Mouse (Mus musculus) stomach, embryonic 14.5 days (tissue): ENCODE measurements around the gene Dner. TPM values are rescaled to one million over a fixed set of nuclear protein-coding genes. Genes with fewer than 3 reads are reported as not detected.

ENCODE experiments used
- ATAC-seq: fragments of 200-750 bp; cut with Nextera tagmentation; 2 replicates; pipeline ENCODE4 v1.8.0; 2017; ENCODE audit warnings: low read depth, moderate TSS enrichment; ENCODE audit not compliant: insufficient number of reproducible peaks, insufficient read depth, low FRiP score
- H3K27ac ChIP-seq: fragments of 300-500 bp; sonication (generic); 2 replicates; pipeline ENCODE4 v1.5.1; 2014; ENCODE audit warnings: mild to moderate bottlenecking, low read length, moderate library complexity, mixed read lengths
- H3K27me3 ChIP-seq: fragments of 300-500 bp; sonication (generic); 2 replicates; pipeline ENCODE4 v1.6.1; 2014; ENCODE audit warnings: low read length, control low read depth, mixed read lengths; ENCODE audit not compliant: control insufficient read depth, insufficient read depth
- H3K36me3 ChIP-seq: fragments of 300-500 bp; sonication (generic); 2 replicates; pipeline ENCODE4 v1.6.1; 2014; ENCODE audit warnings: mild to moderate bottlenecking, control low read depth, low read length, moderate library complexity, mixed read lengths; ENCODE audit not compliant: control insufficient read depth, insufficient read depth
- H3K4me1 ChIP-seq: fragments of 300-500 bp; sonication (generic); 2 replicates; pipeline ENCODE4 v1.6.1; 2014; ENCODE audit warnings: low read length, control low read depth, mixed read lengths; ENCODE audit not compliant: control insufficient read depth, insufficient read depth
- H3K4me2 ChIP-seq: fragments of 300-500 bp; sonication (generic); replicated peaks from 2 replicates; pipeline ENCODE4 v1.6.1; 2014; ENCODE audit warnings: low read depth, low read length, control low read depth
- H3K4me3 ChIP-seq: fragments of 300-500 bp; sonication (generic); 2 replicates; pipeline ENCODE4 v1.5.1; 2014; ENCODE audit warnings: low read depth, low read length, control low read depth
- H3K9ac ChIP-seq: fragments of 300-500 bp; sonication (generic); replicated peaks from 2 replicates; pipeline ENCODE4 v1.6.1; 2014; ENCODE audit warnings: low read depth, mild to moderate bottlenecking, control low read depth, low read length, moderate library complexity, mixed read lengths
- H3K9me3 ChIP-seq: fragments of 300-500 bp; sonication (generic); 2 replicates; pipeline ENCODE4 v1.6.1; 2016; ENCODE audit warnings: low read depth, low read length, control low read depth; ENCODE audit not compliant: control insufficient read depth
- WGBS: fragments of 180-500 bp; shearing (Covaris S2); extraction: QIAGEN DNeasy Blood & Tissue Kit; methylation state at CpG from one replicate; pipeline ENCODE4 v1.1.7; 2014; 5-methylcytosine and 5-hydroxymethylcytosine counted together
- polyA plus RNA-seq: library from polyadenylated mRNA; unstranded; fragments of >200 nt; fragmentation: Nextera tagmentation; extraction: Ambion mirVana; gene quantifications from 2 replicates; pipeline ENCODE4 v1.2.1, GENCODE M21; 2014

Dner gene
- polyA plus RNA-seq, 1 experiment from 2014 or later: 3.6 TPM

- H3K9me3 ChIP-seq: no peaks in the 10 kb centered on the region
- WGBS: 81% methylated on average over 3 of the region's 3 CpGs
- H3K36me3 ChIP-seq: no peaks in the 10 kb centered on the region
- H3K27me3 ChIP-seq: no peaks in the 10 kb centered on the region
- H3K4me3 ChIP-seq: no peak overlapping the region
- H3K9ac ChIP-seq: no peak overlapping the region
- H3K4me2 ChIP-seq: no peak overlapping the region
- no peak for ATAC-seq
- H3K27ac ChIP-seq: no peak overlapping the region
- no peaks in the 10 kb centered on the region for H3K4me1 ChIP-seq
These were observed 254.6 kb downstream of the Dner start for GRCm38 (mm10) chr1:84441419-84441818.

GRCm38 (mm10) chr1:84437565-84437964, 258.5 kb downstream of the Dner start:
- ATAC-seq: no peak
- Histone ChIP-seq H3K4me3 (no peak overlapping the region), H3K27me3 (no peaks in the 10 kb centered on the region), H3K4me2 (no peak overlapping the region), H3K9me3 (no peaks in the 10 kb centered on the region), H3K36me3 (no peaks in the 10 kb centered on the region), H3K9ac (no peak overlapping the region), H3K4me1 (no peaks in the 10 kb centered on the region), H3K27ac (no peak overlapping the region)

GRCm38 (mm10) chr1:84436281-84436680, 259.7 kb downstream of the Dner start:
- H3K27me3 ChIP-seq: no peaks in the 10 kb centered on the region
- no peak for ATAC-seq
- 72% methylated on average over 1 of the region's 1 CpGs for whole genome bisulfite sequencing
- no peak overlapping the region for H3K27ac ChIP-seq
- H3K36me3 ChIP-seq: no peaks in the 10 kb centered on the region
- no peak overlapping the region for H3K4me3 ChIP-seq
- H3K9ac ChIP-seq: no peak overlapping the region
- H3K4me2 ChIP-seq: no peak overlapping the region
- no peaks in the 10 kb centered on the region for H3K4me1 ChIP-seq
- no peaks in the 10 kb centered on the region for H3K9me3 ChIP-seq

DNA sequence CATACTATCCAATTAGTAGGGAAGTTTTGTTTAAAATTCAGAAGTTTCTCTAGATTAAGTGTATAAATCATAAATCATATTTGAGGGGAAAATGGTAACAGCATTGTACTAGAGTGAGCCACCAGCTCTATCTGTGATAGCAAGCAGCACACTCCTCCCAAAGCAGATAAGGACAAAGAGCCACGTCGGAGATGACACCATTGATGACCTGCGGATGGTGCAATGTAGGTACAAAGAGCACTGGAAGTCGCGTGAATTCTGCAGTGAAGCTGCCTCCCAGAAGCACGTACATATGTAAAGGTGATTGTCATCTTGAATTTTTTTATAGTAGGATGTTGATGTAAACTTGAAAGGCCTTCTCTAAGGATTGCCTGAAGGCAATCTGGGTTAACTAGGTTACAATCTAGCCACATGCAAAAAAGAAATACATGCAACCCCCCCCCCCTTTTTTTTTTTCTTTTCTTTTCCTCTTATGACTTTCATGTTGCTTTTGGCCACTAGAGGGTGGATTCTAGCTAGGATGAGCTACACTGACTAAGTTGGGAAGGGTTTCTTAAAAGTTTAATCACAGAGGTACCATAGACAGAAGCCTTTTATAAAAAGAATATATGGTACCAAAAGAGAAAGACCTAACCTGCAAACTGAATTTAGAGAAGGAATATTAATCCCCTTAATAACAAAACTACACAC, 262.6 kb downstream of the Dner start:
- H3K4me1 ChIP-seq: no peaks in the 10 kb centered on the region
- 69% methylated on average over 6 of the region's 6 CpGs for WGBS
- ATAC-seq: no peak
- H3K36me3 ChIP-seq: no peaks in the 10 kb centered on the region
- no peak overlapping the region for H3K4me2 ChIP-seq
- no peaks in the 10 kb centered on the region for H3K27me3 ChIP-seq
- H3K27ac ChIP-seq: no peak overlapping the region
- no peaks in the 10 kb centered on the region for H3K9me3 ChIP-seq
- no peak overlapping the region for H3K4me3 ChIP-seq
- H3K9ac ChIP-seq: no peak overlapping the region

- H3K4me2 ChIP-seq: no peak overlapping the region
These were observed 263.7 kb downstream of the Dner start for GRCm38 (mm10) chr1:84432311-84432710.

GRCm38 (mm10) chr1:84428331-84428730, 267.7 kb downstream of the Dner start:
- H3K9ac ChIP-seq: no peak overlapping the region
- no peaks in the 10 kb centered on the region for H3K36me3 ChIP-seq
- H3K27ac ChIP-seq: no peak overlapping the region
- H3K4me1 ChIP-seq: no peaks in the 10 kb centered on the region
- ATAC-seq: no peak
- H3K27me3 ChIP-seq: no peaks in the 10 kb centered on the region
- WGBS: 64% methylated on average over 1 of the region's 1 CpGs
- H3K4me2 ChIP-seq: no peak overlapping the region
- H3K4me3 ChIP-seq: no peak overlapping the region
- H3K9me3 ChIP-seq: no peaks in the 10 kb centered on the region

More at GRCm38 (mm10) chr1:84432311-84432710, 263.7 kb downstream of the Dner start:
- no peak for ATAC-seq
- Histone ChIP-seq H3K4me1 (no peaks in the 10 kb centered on the region), H3K4me3 (no peak overlapping the region), H3K27ac (no peak overlapping the region), H3K36me3 (no peaks in the 10 kb centered on the region), H3K27me3 (no peaks in the 10 kb centered on the region), H3K9ac (no peak overlapping the region), H3K9me3 (no peaks in the 10 kb centered on the region)
- WGBS: 71% methylated on average over 1 of the region's 1 CpGs

DNA sequence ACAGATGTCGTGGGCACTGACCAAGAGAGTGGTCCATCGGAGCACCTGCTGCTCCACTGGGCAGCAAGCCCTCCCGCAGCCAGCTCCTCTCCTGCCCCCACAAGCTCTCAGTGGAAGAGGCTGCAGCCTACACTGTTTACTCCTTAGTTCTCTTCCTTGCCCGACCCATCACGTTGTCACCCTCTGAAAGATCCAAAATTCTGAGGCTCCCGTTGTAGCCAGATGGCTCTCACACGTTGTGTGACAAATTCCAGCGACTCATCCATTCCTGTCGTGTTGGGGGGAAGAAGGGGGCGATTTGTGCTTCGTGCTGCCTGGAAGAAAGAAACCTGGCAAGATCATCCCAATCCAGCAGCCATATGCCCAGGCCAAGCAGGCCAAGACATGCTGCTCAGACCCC, 268.3 kb downstream of the Dner start:
- no peaks in the 10 kb centered on the region for H3K27me3 ChIP-seq
- no peak for ATAC-seq
- 65% methylated on average over 11 of the region's 11 CpGs for WGBS

GRCm38 (mm10) chr1:84426679-84427078, 269.3 kb downstream of the Dner start:
- H3K27me3 ChIP-seq: no peaks in the 10 kb centered on the region
- 89% methylated on average over 5 of the region's 5 CpGs for WGBS
- H3K9ac ChIP-seq: no peak overlapping the region
- no peaks in the 10 kb centered on the region for H3K36me3 ChIP-seq
- no peak overlapping the region for H3K27ac ChIP-seq
- no peak for ATAC-seq
- no peaks in the 10 kb centered on the region for H3K9me3 ChIP-seq
- no peak overlapping the region for H3K4me3 ChIP-seq
- no peak overlapping the region for H3K4me2 ChIP-seq
- no peaks in the 10 kb centered on the region for H3K4me1 ChIP-seq

More for the DNA sequence above, 268.3 kb downstream of the Dner start:
- Histone ChIP-seq H3K4me1 (no peaks in the 10 kb centered on the region), H3K9ac (no peak overlapping the region), H3K27ac (no peak overlapping the region), H3K9me3 (no peaks in the 10 kb centered on the region), H3K36me3 (no peaks in the 10 kb centered on the region), H3K4me3 (no peak overlapping the region), H3K4me2 (no peak overlapping the region)

GRCm38 (mm10) chr1:84422881-84423280, 273.1 kb downstream of the Dner start:
- no peak overlapping the region for H3K4me3 ChIP-seq
- 0 out of 2 replicates have a peak, but pooled peaks cover 4% of the 10 kb centered on the region for H3K4me1 ChIP-seq
- no peak overlapping the region for H3K4me2 ChIP-seq
- no peak overlapping the region for H3K9ac ChIP-seq
- no peaks in the 10 kb centered on the region for H3K36me3 ChIP-seq
- no peak overlapping the region for H3K27ac ChIP-seq
- no peaks in the 10 kb centered on the region for H3K27me3 ChIP-seq
- H3K9me3 ChIP-seq: no peaks in the 10 kb centered on the region
- 71% methylated on average over 2 of the region's 2 CpGs for WGBS
- ATAC-seq: no peak; the same call in 1 of the 2 replicates
